Mouse (Mus musculus): Measurements from ENCODE around the gene Snx14.

DNA sequence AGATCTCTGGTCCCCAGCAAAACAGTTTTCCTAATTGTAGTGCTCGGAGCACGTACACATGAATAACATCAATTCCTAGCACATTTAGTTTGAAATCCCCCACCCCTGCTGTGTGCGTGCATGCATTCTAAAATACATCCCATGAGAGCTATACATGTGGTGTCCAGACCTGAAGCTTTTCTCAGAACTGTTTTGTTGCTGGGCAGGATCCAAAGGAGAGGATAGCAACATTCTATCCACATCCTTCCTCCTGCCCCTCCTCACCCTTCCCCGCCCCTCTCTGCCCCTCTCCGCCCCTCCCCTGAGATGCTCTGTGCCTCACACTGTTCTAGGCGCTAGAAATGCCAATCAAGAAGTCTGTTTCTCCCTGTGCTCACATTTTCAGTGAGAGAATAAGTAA lies 86.0 kb downstream of the Snx14 start:
- TF ChIP-seq CTCF (IDR thresholded peaks at IDR 0.05; ENCODE audit: control insufficient read depth, insufficient read depth, insufficient replicate concordance, low read depth, low read length): no peak
- no peak for TF ChIP-seq POLR2A (IDR thresholded peaks at IDR 0.05; ENCODE audit: control insufficient read depth, low read depth, low read length)

Data from testis, adult 2 months (tissue).